Comparison of ENCODE assay signal across 12 mouse cellular contexts in the genomic region with DNA sequence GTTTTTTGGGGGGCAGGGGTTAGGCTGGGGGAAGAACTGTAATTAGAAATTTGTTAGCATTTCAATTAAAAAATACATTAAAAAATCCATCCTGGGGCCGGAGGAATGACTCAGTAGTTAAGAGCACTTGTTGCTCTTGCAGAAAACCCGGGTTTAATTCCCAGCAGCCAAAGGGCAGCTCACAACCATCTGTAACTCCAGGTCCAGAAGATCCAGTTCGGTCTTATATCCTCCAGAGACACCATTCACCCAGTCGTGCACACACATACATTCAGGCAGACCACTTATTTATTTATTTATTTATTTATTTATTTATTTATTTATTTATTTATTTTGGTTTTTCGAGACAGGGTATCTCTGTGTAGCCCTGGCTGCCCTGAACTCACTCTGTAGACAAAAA. TPM values are rescaled to one million over a fixed set of nuclear protein-coding genes. Genes with fewer than 3 reads are reported as not detected.
DNase-seq lines count a peak whose midpoint lies in the region; ATAC-seq and TF ChIP-seq lines count a peak whose summit lies in the region.
"Had no signal": no experiment of that assay in that cellular context is flagged by ENCODE, and none has a peak within 500 bp of the region (broad histone marks: within the 10 kb centered on the region; RNA-seq: fewer than 3 reads in every experiment).

No protein-coding gene starts in this region.

- no peak for TF ChIP-seq CTCF in ES-Bruce4 (IDR thresholded peaks at IDR 0.05; ENCODE audit: low read depth, low read length)

- no peaks in the 10 kb centered on the region for H3K4me1 ChIP-seq in hindbrain, embryonic 11.5 days (replicated peaks; ENCODE audit: control insufficient read depth, insufficient read depth, low read length)
- peaks cover 21% of the 10 kb centered on the region for H3K4me1 ChIP-seq in hindbrain, embryonic 10.5 days (replicated peaks)
- no peaks in the 10 kb centered on the region for H3K4me1 ChIP-seq in ES-Bruce4 (ENCODE audit: control insufficient read depth, insufficient read depth, low read length)
- peaks cover 7% of the 10 kb centered on the region for H3K4me1 ChIP-seq in embryonic facial prominence, embryonic 14.5 days (ENCODE audit: control insufficient read depth, insufficient read depth, low read length)
- peaks cover 52% of the 10 kb centered on the region for H3K4me1 ChIP-seq in liver, embryonic 15.5 days (replicated peaks)

- no peaks in the 10 kb centered on the region for H3K9me3 ChIP-seq in hindbrain, embryonic 11.5 days (ENCODE audit: control insufficient read depth, low read length)
- no peaks in the 10 kb centered on the region for H3K9me3 ChIP-seq in hindbrain, embryonic 10.5 days
- no peaks in the 10 kb centered on the region for H3K9me3 ChIP-seq in ES-Bruce4 (replicated peaks; ENCODE audit: control insufficient read depth, insufficient read depth, low read length, poor library complexity, severe bottlenecking)
- no peaks in the 10 kb centered on the region for H3K9me3 ChIP-seq in embryonic facial prominence, embryonic 14.5 days (ENCODE audit: control insufficient read depth, low read length)
- no peaks in the 10 kb centered on the region for H3K9me3 ChIP-seq in liver, embryonic 15.5 days (replicated peaks)

- no peak overlapping the region for H3K9ac ChIP-seq in hindbrain, embryonic 11.5 days (ENCODE audit: low read depth, low read length)
- H3K9ac ChIP-seq in ES-Bruce4 (ENCODE audit: low read depth, poor library complexity, severe bottlenecking) = 0 out of 2 replicates have a peak overlapping the region, but pooled peaks have one; percentile 12
- H3K9ac ChIP-seq in embryonic facial prominence, embryonic 14.5 days (ENCODE audit: low read depth, low read length) = no peak overlapping the region
- H3K9ac ChIP-seq in liver, embryonic 15.5 days = no peak overlapping the region

- TF ChIP-seq POLR2A in ES-Bruce4 (IDR thresholded peaks at IDR 0.05; ENCODE audit: insufficient read depth, low read length) = no peak

- no peak overlapping the region for H3K27ac ChIP-seq in hindbrain, embryonic 11.5 days (ENCODE audit: low read depth, low read length)
- no peak overlapping the region; the same call in 1 of the 2 replicates for H3K27ac ChIP-seq in hindbrain, embryonic 10.5 days
- no peak overlapping the region for H3K27ac ChIP-seq in ES-Bruce4 (ENCODE audit: insufficient read depth, low read length)
- H3K27ac ChIP-seq in embryonic facial prominence, embryonic 14.5 days (replicated peaks; ENCODE audit: low read depth, low read length) = no peak overlapping the region
- no peak overlapping the region for H3K27ac ChIP-seq in liver, embryonic 15.5 days (replicated peaks)

- no peaks in the 10 kb centered on the region for H3K27me3 ChIP-seq in hindbrain, embryonic 11.5 days (ENCODE audit: control insufficient read depth, insufficient read depth, low read length)
- peaks cover 5% of the 10 kb centered on the region; the same call in 1 of the 2 replicates for H3K27me3 ChIP-seq in hindbrain, embryonic 10.5 days (ENCODE audit: insufficient read depth, poor library complexity, severe bottlenecking)
- no peaks in the 10 kb centered on the region; the same call in 1 of the 2 replicates for H3K27me3 ChIP-seq in ES-Bruce4 (ENCODE audit: control insufficient read depth, insufficient read depth, low read length, poor library complexity, severe bottlenecking)
- H3K27me3 ChIP-seq in embryonic facial prominence, embryonic 14.5 days (replicated peaks; ENCODE audit: control insufficient read depth, insufficient read depth, low read length) = no peaks in the 10 kb centered on the region
- no peaks in the 10 kb centered on the region for H3K27me3 ChIP-seq in liver, embryonic 15.5 days

- peak; percentile 7 for DNase-seq in hindbrain, embryonic 11.5 days (ENCODE audit: low spot score)
- DNase-seq in hindbrain, embryonic 10.5 days (ENCODE audit: low spot score) = no peak
- no peak for DNase-seq in embryonic facial prominence, embryonic 14.5 days (ENCODE audit: low spot score)
- no peak for DNase-seq in embryo, embryonic 10.5 days (ENCODE audit: low spot score)
- no peak for DNase-seq in lung, adult 18-20 months
- DNase-seq in adrenal gland, postnatal 4 days (ENCODE audit: low spot score in 2 of 2) = no peak

- ATAC-seq in hindbrain, embryonic 11.5 days (ENCODE audit: low FRiP score) = no peak
- no peak for ATAC-seq in embryonic facial prominence, embryonic 14.5 days (ENCODE audit: low read depth)
- ATAC-seq in liver, embryonic 15.5 days (ENCODE audit: insufficient read depth) = no peak

- no peak for TF ChIP-seq EP300 in ES-Bruce4 (IDR thresholded peaks at IDR 0.05; ENCODE audit: insufficient read depth, low read depth, low read length)

- 55% methylated on average over 5 of the region's 5 CpGs for whole genome bisulfite sequencing in hindbrain, embryonic 11.5 days
- 54% methylated on average over 5 of the region's 5 CpGs for WGBS in hindbrain, embryonic 10.5 days
- 53% methylated on average over 5 of the region's 5 CpGs for WGBS in embryonic facial prominence, embryonic 14.5 days
- WGBS in liver, embryonic 15.5 days (ENCODE audit: insufficient replicate concordance) = 57% methylated on average over 5 of the region's 5 CpGs

- no peak overlapping the region for H3K4me2 ChIP-seq in hindbrain, embryonic 11.5 days (replicated peaks; ENCODE audit: low read depth, low read length)
- peak overlapping the region; percentile 90 for H3K4me2 ChIP-seq in embryonic facial prominence, embryonic 14.5 days (ENCODE audit: low read depth, low read length)
- H3K4me2 ChIP-seq in liver, embryonic 15.5 days = peak overlapping the region; percentile 90

- H3K4me3 ChIP-seq in hindbrain, embryonic 11.5 days (ENCODE audit: low read depth, low read length) = no peak overlapping the region
- H3K4me3 ChIP-seq in hindbrain, embryonic 10.5 days = no peak overlapping the region
- no peak overlapping the region for H3K4me3 ChIP-seq in ES-Bruce4 (ENCODE audit: low read depth, low read length)
- H3K4me3 ChIP-seq in embryonic facial prominence, embryonic 14.5 days (ENCODE audit: low read depth, low read length) = no peak overlapping the region
- no peak overlapping the region; the same call in 1 of the 2 replicates for H3K4me3 ChIP-seq in liver, embryonic 15.5 days (replicated peaks)

- no peaks in the 10 kb centered on the region for H3K36me3 ChIP-seq in hindbrain, embryonic 11.5 days (ENCODE audit: control insufficient read depth, insufficient read depth, low read length)
- no peaks in the 10 kb centered on the region for H3K36me3 ChIP-seq in hindbrain, embryonic 10.5 days
- no peaks in the 10 kb centered on the region for H3K36me3 ChIP-seq in ES-Bruce4 (ENCODE audit: control insufficient read depth, insufficient read depth, low read length, poor library complexity, severe bottlenecking)
- H3K36me3 ChIP-seq in embryonic facial prominence, embryonic 14.5 days (ENCODE audit: control insufficient read depth, insufficient read depth, low read length) = no peaks in the 10 kb centered on the region
- H3K36me3 ChIP-seq in liver, embryonic 15.5 days (replicated peaks) = no peaks in the 10 kb centered on the region

RNA-seq across cellular contexts. Expression of a gene that starts 1.2 kb away (rescaled TPM):
- polyA plus RNA-seq in hindbrain, embryonic 11.5 days (2014; fragmentation: Nextera tagmentation; extraction: Ambion mirVana) = 27.1 and 30.2 TPM in 2 replicates
- polyA plus RNA-seq in hindbrain, embryonic 10.5 days (2016; fragmentation: Nextera tagmentation; extraction: Ambion mirVana) = 28.2 and 38.3 TPM in 2 replicates
- polyA plus RNA-seq in ES-Bruce4 (2011; ENCODE audit: insufficient read depth, insufficient read length, low read depth, missing spikeins) = 30.0 and 30.5 TPM in 2 replicates
- 27.1 and 31.9 TPM in 2 replicates for polyA plus RNA-seq in embryonic facial prominence, embryonic 14.5 days (2014; fragmentation: Nextera tagmentation; extraction: Ambion mirVana)
- 158 and 181 TPM in 2 replicates for polyA plus RNA-seq in liver, embryonic 15.5 days (2015; fragmentation: Nextera tagmentation; extraction: Ambion mirVana)
- 10 to 100 TPM; 61.4 to 77.3 TPM for total RNA-seq in adrenal gland, postnatal 4 days (2021)

RNA-seq across cellular contexts. Expression of a gene that starts 47.3 kb away (rescaled TPM):
- polyA plus RNA-seq in hindbrain, embryonic 11.5 days (2014; fragmentation: Nextera tagmentation; extraction: Ambion mirVana) = not detected in 2 replicates
- polyA plus RNA-seq in hindbrain, embryonic 10.5 days (2016; fragmentation: Nextera tagmentation; extraction: Ambion mirVana) = not detected in 2 replicates
- polyA plus RNA-seq in ES-Bruce4 (2011; ENCODE audit: insufficient read depth, insufficient read length, low read depth, missing spikeins) = 0.43 and 0.60 TPM in 2 replicates
- not detected in 2 replicates for polyA plus RNA-seq in embryonic facial prominence, embryonic 14.5 days (2014; fragmentation: Nextera tagmentation; extraction: Ambion mirVana)
- not detected in 2 replicates for polyA plus RNA-seq in liver, embryonic 15.5 days (2015; fragmentation: Nextera tagmentation; extraction: Ambion mirVana)
- total RNA-seq in adrenal gland, postnatal 4 days (2021) = not detected
- total RNA-seq: left cerebral cortex, adult 8-10 months had no signal
- polyA plus RNA-seq: cerebellum, adult 2 months; heart, embryonic 16.5 days had no signal

RNA-seq across cellular contexts. Expression of a gene that starts 47.4 kb away (rescaled TPM):
- polyA plus RNA-seq in hindbrain, embryonic 11.5 days (2014; fragmentation: Nextera tagmentation; extraction: Ambion mirVana) = 0.09 TPM in 1 of 2 replicates, not detected in the other
- not detected in 2 replicates for polyA plus RNA-seq in hindbrain, embryonic 10.5 days (2016; fragmentation: Nextera tagmentation; extraction: Ambion mirVana)
- 2.5 and 3.1 TPM in 2 replicates for polyA plus RNA-seq in ES-Bruce4 (2011; ENCODE audit: insufficient read depth, insufficient read length, low read depth, missing spikeins)
- 0.08 TPM in 1 of 2 replicates, not detected in the other for polyA plus RNA-seq in embryonic facial prominence, embryonic 14.5 days (2014; fragmentation: Nextera tagmentation; extraction: Ambion mirVana)
- 0.06 TPM in 1 of 2 replicates, not detected in the other for polyA plus RNA-seq in liver, embryonic 15.5 days (2015; fragmentation: Nextera tagmentation; extraction: Ambion mirVana)
- under 1 TPM in 1 of 2 experiments, not detected in 1; 0.45 TPM for total RNA-seq in adrenal gland, postnatal 4 days (2021)
- total RNA-seq: monocyte, adult 5-6 weeks had no signal
